Mouse (Mus musculus) erythroid progenitor cell, adult 5-6 weeks (primary cell): ENCODE results near the gene Rexo1. TPM values are rescaled to one million over a fixed set of nuclear protein-coding genes. Genes with fewer than 3 reads are reported as not detected.

ENCODE experiments used
- ATAC-seq: replicated peaks from 2 replicates; pipeline ENCODE4 v1.8.0; 2016; ENCODE audit warnings: moderate number of reproducible peaks, mild to moderate bottlenecking, moderate TSS enrichment, inconsistent platforms; ENCODE audit not compliant: poor library complexity, low FRiP score, severe bottlenecking
- total RNA-seq, 2 experiments: library from RNA; stranded (forward) in 1 of 2; stranded (reverse) in 1 of 2; fragments of 150-400 nt in 1 of 2; fragments of 186-747, 209-891 nt in 1 of 2; gene quantifications; 2 replicates each; pipeline versions ENCODE4 v1.2.3 to v1.2.4; 2015 to 2017; ENCODE audit warnings: low replicate concordance in 2 of 2

The Rexo1 gene
- total RNA-seq, 2 experiments from 2014 or later: 16.3 to 33.5 TPM

- ATAC-seq: no peak
These were observed 35.2 kb downstream of the Rexo1 start for GRCm38 (mm10) chr10:80526172-80526571.

- ATAC-seq: no peak
These were observed 38.1 kb downstream of the Rexo1 start for GRCm38 (mm10) chr10:80523299-80523698.

GRCm38 (mm10) chr10:80519287-80519686, 42.1 kb downstream of the Rexo1 start:
- 0 out of 2 replicates have a peak, but pooled peaks have one; percentile 27 for ATAC-seq

GRCm38 (mm10) chr10:80513739-80514138, 47.6 kb downstream of the Rexo1 start:
- ATAC-seq: no peak

GRCm38 (mm10) chr10:80510273-80510660, 51.1 kb downstream of the Rexo1 start:
- no peak for ATAC-seq

GRCm38 (mm10) chr10:80509412-80510272, 51.7 kb downstream of the Rexo1 start:
- peak; percentile 86 for ATAC-seq

- ATAC-seq: peak; percentile 69
These were observed 55.1 kb downstream of the Rexo1 start for GRCm38 (mm10) chr10:80506222-80506621.

GRCm38 (mm10) chr10:80504724-80505123, 56.6 kb downstream of the Rexo1 start:
- no peak for ATAC-seq

GRCm38 (mm10) chr10:80503599-80504220, 57.6 kb downstream of the Rexo1 start:
- ATAC-seq: no peak

GRCm38 (mm10) chr10:80502819-80503314, 58.5 kb downstream of the Rexo1 start:
- no peak for ATAC-seq

- no peak for ATAC-seq
These were observed 59.1 kb downstream of the Rexo1 start for GRCm38 (mm10) chr10:80502291-80502690.

- ATAC-seq: no peak
These were observed 64.9 kb downstream of the Rexo1 start for GRCm38 (mm10) chr10:80496421-80496820.

GRCm38 (mm10) chr10:80495901-80496300, 65.5 kb downstream of the Rexo1 start:
- ATAC-seq: no peak

- ATAC-seq: no peak
These were observed 66.6 kb downstream of the Rexo1 start, which contains the start of gene Onecut3 for GRCm38 (mm10) chr10:80494732-80495131. Gene Onecut3 (plus strand): TSS chr10:80494835.

Other genes starting within 250 kb of the Rexo1 start
- 7.2 and 13.4 TPM in 2 replicates for gene 2310011J03Rik, start 241.0 kb downstream of the Rexo1 start, total RNA-seq (2015; ENCODE audit: low replicate concordance)
- gene 2310011J03Rik, start 241.0 kb downstream of the Rexo1 start, total RNA-seq (2017; ENCODE audit: low replicate concordance): 6.1 and 10.8 TPM in 2 replicates
- gene Pcsk4, start 232.1 kb downstream of the Rexo1 start, total RNA-seq (2015; ENCODE audit: low replicate concordance): not detected in 2 replicates
- 1.0 TPM in 1 of 2 replicates, not detected in the other for gene Pcsk4, start 232.1 kb downstream of the Rexo1 start, total RNA-seq (2017; ENCODE audit: low replicate concordance)
- 17.2 and 22.3 TPM in 2 replicates for gene Reep6, start 231.6 kb downstream of the Rexo1 start, total RNA-seq (2015; ENCODE audit: low replicate concordance)
- gene Reep6, start 231.6 kb downstream of the Rexo1 start, total RNA-seq (2017; ENCODE audit: low replicate concordance): 16.8 and 18.2 TPM in 2 replicates
- gene Adamtsl5, start 213.1 kb downstream of the Rexo1 start, total RNA-seq (2015; ENCODE audit: low replicate concordance): 0.84 TPM in 1 of 2 replicates, not detected in the other
- 0.13 and 30.2 TPM in 2 replicates for gene Adamtsl5, start 213.1 kb downstream of the Rexo1 start, total RNA-seq (2017; ENCODE audit: low replicate concordance)
- not detected in 2 replicates for gene Plk5, start 205.1 kb downstream of the Rexo1 start, total RNA-seq (2015; ENCODE audit: low replicate concordance)
- not detected in 2 replicates for gene Plk5, start 205.1 kb downstream of the Rexo1 start, total RNA-seq (2017; ENCODE audit: low replicate concordance)
- gene Mex3d, start 173.9 kb downstream of the Rexo1 start, total RNA-seq (2015; ENCODE audit: low replicate concordance): 1.4 TPM in 1 of 2 replicates, not detected in the other
- gene Mex3d, start 173.9 kb downstream of the Rexo1 start, total RNA-seq (2017; ENCODE audit: low replicate concordance): 6.7 TPM in 1 of 2 replicates, not detected in the other
- gene Mbd3, start 162.0 kb downstream of the Rexo1 start, total RNA-seq (2015; ENCODE audit: low replicate concordance): 33.5 TPM in 2 replicates
- gene Mbd3, start 162.0 kb downstream of the Rexo1 start, total RNA-seq (2017; ENCODE audit: low replicate concordance): 39.7 and 45.8 TPM in 2 replicates
- 65.8 and 80.0 TPM in 2 replicates for gene Uqcr11, start 154.7 kb downstream of the Rexo1 start, total RNA-seq (2015; ENCODE audit: low replicate concordance)
- 67.9 and 87.3 TPM in 2 replicates for gene Uqcr11, start 154.7 kb downstream of the Rexo1 start, total RNA-seq (2017; ENCODE audit: low replicate concordance)
- 127 and 148 TPM in 2 replicates for gene Tcf3, start 127.9 kb downstream of the Rexo1 start, total RNA-seq (2015; ENCODE audit: low replicate concordance)
- 140 and 145 TPM in 2 replicates for gene Tcf3, start 127.9 kb downstream of the Rexo1 start, total RNA-seq (2017; ENCODE audit: low replicate concordance)
- gene Onecut3, start 66.7 kb downstream of the Rexo1 start, total RNA-seq (2015; ENCODE audit: low replicate concordance): not detected in 2 replicates
- not detected in 2 replicates for gene Onecut3, start 66.7 kb downstream of the Rexo1 start, total RNA-seq (2017; ENCODE audit: low replicate concordance)
- gene Atp8b3, start 22.4 kb downstream of the Rexo1 start, total RNA-seq (2015; ENCODE audit: low replicate concordance): not detected in 2 replicates
- 0.39 TPM in 1 of 2 replicates, not detected in the other for gene Atp8b3, start 22.4 kb downstream of the Rexo1 start, total RNA-seq (2017; ENCODE audit: low replicate concordance)
- gene Klf16, start 15.8 kb upstream of the Rexo1 start, total RNA-seq (2015; ENCODE audit: low replicate concordance): 8.4 and 9.4 TPM in 2 replicates
- gene Klf16, start 15.8 kb upstream of the Rexo1 start, total RNA-seq (2017; ENCODE audit: low replicate concordance): 9.9 and 14.1 TPM in 2 replicates
- gene Abhd17a, start 28.8 kb upstream of the Rexo1 start, total RNA-seq (2015; ENCODE audit: low replicate concordance): 44.7 and 49.0 TPM in 2 replicates
- gene Abhd17a, start 28.8 kb upstream of the Rexo1 start, total RNA-seq (2017; ENCODE audit: low replicate concordance): 5.5 and 30.7 TPM in 2 replicates
- 8.8 and 10.5 TPM in 2 replicates for gene Scamp4, start 41.3 kb upstream of the Rexo1 start, total RNA-seq (2015; ENCODE audit: low replicate concordance)
- gene Scamp4, start 41.3 kb upstream of the Rexo1 start, total RNA-seq (2017; ENCODE audit: low replicate concordance): 2.3 and 6.9 TPM in 2 replicates
- gene Adat3, start 41.3 kb upstream of the Rexo1 start, total RNA-seq (2015; ENCODE audit: low replicate concordance): not detected in 2 replicates
- 1.4 TPM in 1 of 2 replicates, not detected in the other for gene Adat3, start 41.3 kb upstream of the Rexo1 start, total RNA-seq (2017; ENCODE audit: low replicate concordance)
- 0.72 and 1.7 TPM in 2 replicates for gene Gm49322, start 44.5 kb upstream of the Rexo1 start, total RNA-seq (2015; ENCODE audit: low replicate concordance)
- gene Gm49322, start 44.5 kb upstream of the Rexo1 start, total RNA-seq (2017; ENCODE audit: low replicate concordance): 0.64 and 5.4 TPM in 2 replicates
- gene Csnk1g2, start 61.3 kb upstream of the Rexo1 start, total RNA-seq (2015; ENCODE audit: low replicate concordance): 31.4 and 58.0 TPM in 2 replicates
- 50.1 and 62.4 TPM in 2 replicates for gene Csnk1g2, start 61.3 kb upstream of the Rexo1 start, total RNA-seq (2017; ENCODE audit: low replicate concordance)
- gene Btbd2, start 95.5 kb upstream of the Rexo1 start, total RNA-seq (2015; ENCODE audit: low replicate concordance): 2.9 and 3.8 TPM in 2 replicates
- gene Btbd2, start 95.5 kb upstream of the Rexo1 start, total RNA-seq (2017; ENCODE audit: low replicate concordance): 9.2 and 25.3 TPM in 2 replicates
- gene Mknk2, start 116.6 kb upstream of the Rexo1 start, total RNA-seq (2015; ENCODE audit: low replicate concordance): 78.2 and 83.0 TPM in 2 replicates
- gene Mknk2, start 116.6 kb upstream of the Rexo1 start, total RNA-seq (2017; ENCODE audit: low replicate concordance): 49.4 and 67.6 TPM in 2 replicates
- gene Mob3a, start 140.4 kb upstream of the Rexo1 start, total RNA-seq (2015; ENCODE audit: low replicate concordance): 19.5 and 32.3 TPM in 2 replicates
- 9.0 and 25.7 TPM in 2 replicates for gene Mob3a, start 140.4 kb upstream of the Rexo1 start, total RNA-seq (2017; ENCODE audit: low replicate concordance)
- gene Izumo4, start 140.6 kb upstream of the Rexo1 start, total RNA-seq (2015; ENCODE audit: low replicate concordance): 21.4 and 36.4 TPM in 2 replicates
- 3.3 and 3.8 TPM in 2 replicates for gene Izumo4, start 140.6 kb upstream of the Rexo1 start, total RNA-seq (2017; ENCODE audit: low replicate concordance)
- 42.8 and 69.6 TPM in 2 replicates for gene Ap3d1, start 180.7 kb upstream of the Rexo1 start, total RNA-seq (2015; ENCODE audit: low replicate concordance)
- gene Ap3d1, start 180.7 kb upstream of the Rexo1 start, total RNA-seq (2017; ENCODE audit: low replicate concordance): 66.0 and 111 TPM in 2 replicates
- 69.6 and 105 TPM in 2 replicates for gene Dot1l, start 193.6 kb upstream of the Rexo1 start, total RNA-seq (2015; ENCODE audit: low replicate concordance)
- 51.7 and 61.7 TPM in 2 replicates for gene Dot1l, start 193.6 kb upstream of the Rexo1 start, total RNA-seq (2017; ENCODE audit: low replicate concordance)
- gene Sf3a2, start 236.6 kb upstream of the Rexo1 start, total RNA-seq (2015; ENCODE audit: low replicate concordance): 34.2 and 48.6 TPM in 2 replicates
- 16.8 and 18.1 TPM in 2 replicates for gene Sf3a2, start 236.6 kb upstream of the Rexo1 start, total RNA-seq (2017; ENCODE audit: low replicate concordance)
- gene Plekhj1, start 237.1 kb upstream of the Rexo1 start, total RNA-seq (2015; ENCODE audit: low replicate concordance): 71.0 and 81.7 TPM in 2 replicates
- gene Plekhj1, start 237.1 kb upstream of the Rexo1 start, total RNA-seq (2017; ENCODE audit: low replicate concordance): 18.9 and 38.1 TPM in 2 replicates
- not detected in 2 replicates for gene Amh, start 243.7 kb upstream of the Rexo1 start, total RNA-seq (2015; ENCODE audit: low replicate concordance)
- not detected in 2 replicates for gene Amh, start 243.7 kb upstream of the Rexo1 start, total RNA-seq (2017; ENCODE audit: low replicate concordance)